Mouse (Mus musculus) adrenal gland, adult 2 months (tissue): ENCODE results near the gene Ormdl2. TPM values are rescaled to one million over a fixed set of nuclear protein-coding genes. Genes with fewer than 3 reads are reported as not detected.
"Not testable (repeated sequence)": the region's sequence is repeated elsewhere in the genome, so short reads cannot be mapped to it uniquely, and the experiment has no call there.

Experiments used
- DNase-seq: peaks from one replicate; pipeline ENCODE4 v3.0.0; 2021
- long read RNA-seq: library from polyadenylated mRNA; stranded (forward); transcript quantifications from one replicate; pipeline ENCODE4 v2.0.0, GENCODE M21; 2021
- polyA plus RNA-seq: library from polyadenylated mRNA; depleted of rRNA; stranded (reverse); fragments of >200 nt; gene quantifications from 2 replicates; pipeline ENCODE4 v1.2.3, GENCODE M21; 2012; rRNA removed
- total RNA-seq, 2 experiments: library from RNA; stranded (reverse); gene quantifications; 2 replicates each; pipeline ENCODE4 v1.2.3; 2021

Gene Ormdl2
- total RNA-seq (10 to 100 TPM; 52.3 to 64.8 TPM), polyA plus RNA-seq (29.4 and 36.8 TPM in 2 replicates)
- long read RNA-seq, transcript Ormdl2-201 (4 exons, 1,573 nt) = major isoform, 25 of 47 reads
- long read RNA-seq, transcript Ormdl2-204 (4 exons, 724 nt) = minor isoform, 17 of 47 reads
- long read RNA-seq, partial matches to known transcripts = 0 of 47 reads
- long read RNA-seq, other reads (novel, unspliced or antisense) = 3 of 47 reads

- DNase-seq = peak; percentile 99
Observed at GRCm38 (mm10) chr10:128821358-128822056, at the start of gene Ormdl2. Ormdl2 (minus strand) TSS chr10:128821645.

DNA sequence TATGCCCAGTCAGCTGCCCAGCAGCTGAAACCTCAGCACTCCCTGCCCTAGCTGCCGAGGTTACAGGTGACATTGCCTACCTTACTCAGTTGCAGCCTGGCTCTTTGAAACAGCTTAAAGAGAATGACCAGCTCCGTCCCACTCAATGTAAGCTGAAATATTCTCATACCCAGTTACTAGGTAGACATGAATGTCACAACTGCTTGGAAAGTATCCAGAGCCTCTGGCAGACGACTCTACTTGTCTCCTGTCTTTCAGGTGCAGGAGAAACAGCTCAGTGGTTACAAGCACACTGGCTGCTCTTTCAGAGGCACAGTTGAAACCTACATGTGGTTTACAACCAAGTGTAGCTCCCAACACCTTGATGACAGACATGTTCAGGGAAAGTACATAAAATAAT lies 48.9 kb upstream of the Ormdl2 start:
- no peak for DNase-seq

DNA sequence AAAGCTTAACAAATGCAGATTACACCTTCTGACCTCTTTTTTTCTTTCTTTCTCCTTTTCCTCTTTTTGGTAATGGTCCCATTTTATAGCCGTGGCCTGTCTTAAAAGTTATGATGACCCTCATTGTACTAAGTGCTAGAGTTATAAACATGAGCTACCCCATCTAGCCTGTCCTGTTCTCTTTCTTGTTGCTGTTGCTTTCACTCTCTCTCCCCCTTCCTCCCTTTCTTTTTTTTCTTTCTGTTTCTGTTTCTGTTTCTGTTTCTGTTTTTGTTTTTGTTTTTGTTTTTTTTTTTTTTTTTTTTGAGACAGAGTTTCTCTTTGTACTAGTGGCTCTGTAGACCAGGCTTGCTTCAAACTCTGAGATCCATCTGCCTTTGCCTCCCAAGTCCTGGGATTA lies 45.1 kb upstream of the Ormdl2 start:
- DNase-seq = no peak

DNA sequence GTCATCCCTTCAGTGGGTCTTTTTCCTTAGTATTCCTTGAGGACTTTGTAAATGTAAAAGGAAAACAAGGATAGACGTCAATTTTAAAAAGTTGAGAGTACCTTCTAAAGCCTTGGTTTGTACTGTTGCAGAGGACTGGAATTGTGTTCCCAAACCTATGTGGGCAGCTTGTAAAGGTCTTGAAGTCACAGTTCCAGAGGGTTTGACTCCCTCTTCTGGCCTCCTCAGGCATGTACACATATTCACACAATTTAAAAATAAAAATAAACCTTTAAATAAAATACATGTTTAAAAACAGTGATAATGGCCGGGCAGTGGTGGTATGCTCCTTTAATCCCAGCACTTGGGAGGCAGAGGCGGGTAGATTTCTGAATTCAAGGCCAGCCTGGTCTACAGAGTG lies 44.6 kb upstream of the Ormdl2 start:
- no peak for DNase-seq

DNA sequence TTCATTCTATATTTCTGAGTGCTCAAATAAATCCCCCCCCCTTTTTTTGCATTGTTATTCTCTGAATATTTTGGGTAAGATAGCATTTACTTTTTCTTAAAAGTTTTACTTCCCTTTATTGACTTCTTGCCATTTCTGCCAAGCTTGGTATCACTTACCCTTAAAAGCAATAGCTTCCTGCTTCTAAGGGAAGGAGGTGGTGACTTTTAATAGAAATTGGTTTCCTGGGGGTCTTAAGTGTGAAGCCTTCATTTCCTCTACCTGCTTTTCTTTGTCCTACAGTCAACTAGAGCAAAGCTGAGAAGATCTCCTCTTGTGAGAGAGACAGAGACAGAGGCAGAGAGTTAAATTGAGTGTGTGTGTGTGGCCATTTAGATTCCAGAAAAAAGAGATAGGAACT lies 39.7 kb upstream of the Ormdl2 start:
- DNase-seq = no peak

DNA sequence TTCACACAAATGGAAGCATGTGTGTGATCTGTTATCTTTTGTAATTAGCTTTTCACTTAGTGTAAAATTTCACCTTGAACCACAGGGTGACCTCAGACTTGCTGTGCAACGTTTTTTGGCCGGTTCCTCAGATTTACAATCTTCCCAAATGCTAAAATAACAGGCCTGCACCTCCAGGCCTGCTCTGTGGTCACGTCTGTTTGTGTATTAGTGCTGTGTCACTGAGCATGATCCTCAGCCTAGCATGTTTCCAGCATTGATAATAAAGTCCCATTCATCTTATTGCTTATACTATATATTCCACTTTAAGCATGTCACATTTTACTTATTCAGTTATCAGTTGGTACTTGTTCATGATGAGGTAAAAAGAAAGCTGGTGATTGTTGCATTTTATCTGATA lies 28.9 kb upstream of the Ormdl2 start:
- DNase-seq = no peak

DNA sequence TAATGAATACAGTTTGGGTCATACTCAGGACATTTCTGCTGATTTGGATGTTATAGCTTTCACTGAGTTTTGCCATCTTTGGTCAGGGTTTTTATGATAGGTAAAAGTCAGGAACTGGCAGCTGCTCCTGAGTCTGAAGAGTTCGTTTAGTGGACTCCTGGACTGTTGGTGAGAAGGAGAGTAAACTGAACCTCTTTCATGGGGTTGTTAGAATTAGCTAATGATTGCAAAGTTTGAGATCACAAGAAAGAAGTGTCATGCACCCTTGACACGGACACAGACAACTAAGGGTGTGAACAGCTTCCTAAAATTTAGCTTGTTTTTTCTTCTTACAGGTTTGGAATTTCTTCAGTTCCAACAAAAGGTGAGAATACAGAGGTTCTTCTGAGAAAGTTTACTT lies 27.0 kb upstream of the Ormdl2 start:
- no peak for DNase-seq

- DNase-seq = no peak
Observed at GRCm38 (mm10) chr10:128846664-128847063, 25.2 kb upstream of the Ormdl2 start.

- no peak for DNase-seq
Observed at GRCm38 (mm10) chr10:128845516-128845915, 24.1 kb upstream of the Ormdl2 start.

- no peak for DNase-seq
Observed at GRCm38 (mm10) chr10:128843260-128843659, 21.8 kb upstream of the Ormdl2 start.

- DNase-seq = no peak
Observed at GRCm38 (mm10) chr10:128840612-128841011, 19.2 kb upstream of the Ormdl2 start.

- no peak for DNase-seq
Observed at GRCm38 (mm10) chr10:128839434-128839833, 18.0 kb upstream of the Ormdl2 start.

DNA sequence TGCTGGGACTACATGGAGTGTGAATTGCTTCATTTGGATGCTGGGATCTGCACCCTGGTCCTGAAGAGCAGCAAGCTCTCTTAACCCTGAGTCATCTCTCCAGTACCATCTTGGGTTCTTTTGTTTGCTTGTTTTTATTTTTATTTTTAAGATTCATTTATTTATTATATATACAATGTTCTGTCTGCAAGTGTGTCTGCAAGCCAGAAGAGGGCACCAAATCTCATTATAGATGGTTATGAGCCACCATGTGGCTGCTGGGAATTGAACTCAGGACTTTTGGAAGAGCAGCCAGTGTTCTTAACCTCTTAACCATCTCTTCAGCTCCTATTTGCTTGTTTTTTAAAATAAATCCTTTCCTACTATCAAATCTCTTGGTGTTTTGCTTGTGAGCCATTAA lies 16.0 kb upstream of the Ormdl2 start:
- DNase-seq = no peak

GRCm38 (mm10) chr10:128823821-128824220 lies 2.4 kb upstream of the Ormdl2 start:
- no peak for DNase-seq

GRCm38 (mm10) chr10:128823087-128823486 lies 1.6 kb upstream of the Ormdl2 start:
- DNase-seq = not testable (repeated sequence)

DNA sequence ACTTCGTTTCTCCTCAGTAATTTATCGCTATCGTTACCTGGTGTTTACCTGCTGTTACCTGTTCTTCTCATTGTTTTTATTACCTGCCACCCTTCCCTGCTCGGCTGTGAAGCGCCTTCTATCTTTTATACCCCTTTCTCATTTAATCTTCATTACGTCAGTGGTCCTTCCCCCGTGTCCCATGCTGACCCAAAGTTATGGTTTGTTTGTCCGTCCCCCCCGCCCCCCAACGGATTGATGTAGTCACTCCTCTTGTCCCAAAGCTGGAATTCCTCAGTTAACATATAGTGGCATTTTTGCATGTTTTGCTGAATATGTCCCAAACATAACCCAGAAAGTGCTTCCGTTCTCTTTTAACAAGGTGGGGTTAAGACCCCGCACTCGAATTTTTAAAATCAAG lies 690 bp upstream of the Ormdl2 start:
- DNase-seq = no peak

DNA sequence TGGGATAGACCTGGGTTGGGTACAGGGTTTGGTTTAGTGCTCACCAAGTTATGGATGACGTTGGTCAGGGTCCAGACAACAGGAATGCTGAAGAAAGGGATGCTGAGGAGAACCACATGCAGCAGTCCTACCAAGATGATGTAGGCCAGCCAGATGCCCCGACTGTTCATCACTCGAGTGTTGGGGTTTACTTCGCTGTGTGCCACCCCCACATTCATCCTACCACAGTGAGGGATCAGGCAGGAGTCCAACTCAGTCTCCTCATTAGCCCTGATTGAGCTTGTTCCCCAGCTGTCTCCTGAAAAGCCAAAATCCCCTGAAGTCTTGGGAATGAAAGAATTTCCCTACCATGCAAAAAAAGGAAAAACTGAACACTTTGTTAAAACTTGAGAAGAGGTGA lies 1.2 kb downstream of the Ormdl2 start:
- DNase-seq = no peak

- no peak for DNase-seq
Observed at GRCm38 (mm10) chr10:128817033-128817432, 4.4 kb downstream of the Ormdl2 start, which contains the start of gene Sarnp. Sarnp (plus strand) TSS chr10:128817333.

- no peak for DNase-seq
Observed at GRCm38 (mm10) chr10:128807018-128807417, 14.4 kb downstream of the Ormdl2 start.

DNA sequence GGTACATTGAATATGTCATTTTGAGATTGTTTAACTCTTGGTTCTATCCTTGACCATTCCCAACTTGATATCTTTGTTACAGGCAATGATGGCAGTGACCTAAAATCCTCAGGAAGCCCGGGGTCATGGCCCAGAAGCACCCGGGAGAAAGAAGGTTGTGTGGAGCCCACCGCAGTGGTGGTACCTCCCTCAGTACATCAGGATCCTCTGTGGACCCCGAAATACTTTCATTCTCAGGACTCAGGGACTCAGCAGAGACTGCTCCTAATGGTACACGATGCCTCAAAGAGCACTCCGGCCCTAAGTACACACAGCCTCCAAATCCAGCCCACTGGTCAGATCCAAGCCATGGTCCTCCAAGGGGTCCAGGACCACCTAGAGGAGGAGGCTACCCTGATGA lies 15.4 kb downstream of the Ormdl2 start:
- no peak for DNase-seq

GRCm38 (mm10) chr10:128805092-128806000 lies 16.1 kb downstream of the Ormdl2 start:
- DNase-seq = peak; percentile 98

- peak; percentile 74 for DNase-seq
Observed at GRCm38 (mm10) chr10:128804271-128805091, 17.0 kb downstream of the Ormdl2 start, which contains the start of gene Tmem198b. Tmem198b (minus strand) TSS chr10:128804370.
